Mouse (Mus musculus) heart, embryonic 16.5 days (tissue): ENCODE data around the gene Dgkh. TPM values are rescaled to one million over a fixed set of nuclear protein-coding genes. Genes with fewer than 3 reads are reported as not detected.
A peak's percentile ranks its signal among the peaks of the same experiment; 100 is the strongest.
"Not testable (repeated sequence)": the region's sequence is repeated elsewhere in the genome, so short reads cannot be mapped to it uniquely, and the experiment has no call there.

Experiments
- ATAC-seq: fragments of 200-750 bp; cut with Nextera tagmentation; replicated peaks from 2 replicates; pipeline ENCODE4 v1.8.0; 2017; ENCODE audit warnings: moderate number of reproducible peaks; ENCODE audit not compliant: insufficient read depth, low FRiP score; ENCODE audit errors: extremely low read depth
- H3K27ac ChIP-seq: fragments of 300-500 bp; sonication (generic); 2 replicates; pipeline ENCODE4 v1.5.1; 2014; ENCODE audit warnings: mild to moderate bottlenecking, low read length, control low read depth, moderate library complexity
- H3K27me3 ChIP-seq: fragments of 300-500 bp; sonication (generic); 2 replicates; pipeline ENCODE4 v1.6.1; 2014; ENCODE audit warnings: low read length, mixed read lengths; ENCODE audit not compliant: control insufficient read depth, insufficient read depth
- H3K36me3 ChIP-seq: fragments of 300-500 bp; sonication (generic); 2 replicates; pipeline ENCODE4 v1.6.1; 2014; ENCODE audit not compliant: control insufficient read depth, insufficient read depth
- H3K4me1 ChIP-seq: fragments of 300-500 bp; sonication (generic); 2 replicates; pipeline ENCODE4 v1.6.1; 2014; ENCODE audit warnings: low read length, mixed read lengths; ENCODE audit not compliant: control insufficient read depth, insufficient read depth
- H3K4me2 ChIP-seq: fragments of 300-500 bp; sonication (generic); 2 replicates; pipeline ENCODE4 v1.6.1; 2014; ENCODE audit warnings: low read depth, mild to moderate bottlenecking, control low read depth, low read length
- H3K4me3 ChIP-seq: fragments of 300-500 bp; sonication (generic); 2 replicates; pipeline ENCODE4 v1.5.1; 2014; ENCODE audit warnings: mild to moderate bottlenecking, control low read depth, low read length
- H3K9ac ChIP-seq: fragments of 300-500 bp; sonication (generic); 2 replicates; pipeline ENCODE4 v1.6.1; 2014; ENCODE audit warnings: low read length, control low read depth
- H3K9me3 ChIP-seq: fragments of 300-500 bp; sonication (generic); replicated peaks from 2 replicates; pipeline ENCODE4 v1.6.1; 2016; ENCODE audit warnings: low read length; ENCODE audit not compliant: control insufficient read depth
- WGBS: fragments of 180-500 bp; shearing (Covaris S2); extraction: QIAGEN DNeasy Blood & Tissue Kit; methylation state at CpG from one replicate; pipeline ENCODE4 v1.1.7; 2014; 5-methylcytosine and 5-hydroxymethylcytosine counted together
- polyA plus RNA-seq: library from polyadenylated mRNA; unstranded; fragments of >200 nt; fragmentation: Nextera tagmentation; extraction: Ambion mirVana; gene quantifications from 2 replicates; pipeline ENCODE4 v1.2.1, GENCODE M21; 2015

Dgkh gene
- polyA plus RNA-seq, 1 experiment from 2014 or later = 1.1 TPM

DNA sequence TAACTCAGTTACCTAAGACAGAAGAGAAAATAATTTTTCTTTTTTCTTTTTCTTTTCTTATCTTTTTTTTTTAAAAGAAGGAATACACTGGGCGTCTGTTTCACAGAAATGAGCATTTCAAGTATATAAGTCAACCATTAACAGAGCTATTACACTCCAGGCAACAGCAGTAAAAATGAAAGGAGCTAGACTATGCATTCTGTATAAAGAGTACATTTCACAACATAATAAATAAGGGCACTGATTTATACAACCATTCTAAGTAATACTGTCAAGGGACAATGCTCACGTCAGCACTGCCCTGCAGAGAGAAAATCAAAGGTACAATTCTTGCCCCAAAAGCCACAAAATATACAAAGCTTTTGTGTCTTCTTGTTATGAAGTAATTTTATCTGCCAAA, 168.3 kb downstream of the Dgkh start:
- H3K27ac ChIP-seq = no peak overlapping the region
- H3K9ac ChIP-seq = no peak overlapping the region
- H3K4me3 ChIP-seq = no peak overlapping the region
- H3K4me1 ChIP-seq = peaks cover 2% of the 10 kb centered on the region; the same call in 1 of the 2 replicates
- no peak overlapping the region for H3K4me2 ChIP-seq
- H3K36me3 ChIP-seq = no peaks in the 10 kb centered on the region
- 79% methylated on average over 2 of the region's 2 CpGs for WGBS
- ATAC-seq = no peak
- H3K9me3 ChIP-seq = no peaks in the 10 kb centered on the region
- no peaks in the 10 kb centered on the region for H3K27me3 ChIP-seq

DNA sequence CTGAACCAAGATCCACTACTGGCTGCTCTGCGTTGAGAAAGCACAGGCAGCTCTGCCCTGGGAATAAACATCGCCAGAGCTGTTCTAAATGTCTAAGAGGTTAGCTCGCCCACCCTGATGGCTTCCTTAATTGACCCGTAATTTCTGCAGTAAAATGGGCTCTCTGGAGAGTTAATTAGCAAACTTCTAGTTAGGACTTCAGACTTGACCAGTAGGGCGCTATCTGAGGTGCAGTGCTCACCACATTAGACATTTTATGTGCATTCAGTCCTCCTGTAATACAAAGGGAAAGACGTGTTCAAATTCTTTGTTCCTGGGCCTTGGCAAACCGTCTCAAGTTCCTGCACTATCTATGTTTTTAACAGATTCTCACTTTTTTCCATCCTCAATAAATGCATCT, 169.4 kb downstream of the Dgkh start:
- Histone ChIP-seq H3K36me3 (no peaks in the 10 kb centered on the region), H3K9me3 (no peaks in the 10 kb centered on the region), H3K4me2 (no peak overlapping the region), H3K4me3 (no peak overlapping the region), H3K27ac (no peak overlapping the region), H3K27me3 (no peaks in the 10 kb centered on the region), H3K9ac (no peak overlapping the region), H3K4me1 (no peaks in the 10 kb centered on the region)
- 86% methylated on average over 7 of the region's 7 CpGs for WGBS
- no peak for ATAC-seq

DNA sequence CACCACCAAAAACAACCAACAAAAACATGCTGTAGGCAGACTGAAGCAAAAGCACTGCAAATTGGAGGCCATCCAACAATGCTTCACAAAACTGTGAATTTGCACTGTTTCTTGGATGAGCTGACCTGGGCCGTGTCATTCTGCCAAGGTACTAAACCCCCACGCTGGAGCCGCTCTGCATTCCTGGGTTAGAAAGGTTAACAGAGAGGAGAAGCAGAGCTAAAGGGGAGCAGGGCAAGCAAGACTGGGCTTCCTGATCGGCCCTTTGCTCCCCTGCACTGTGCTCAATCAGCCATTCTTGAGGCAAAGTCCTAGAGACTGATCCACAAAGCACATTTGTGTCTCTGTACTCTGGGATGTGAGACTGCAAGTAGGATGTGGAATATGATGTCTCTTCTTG, 170.5 kb downstream of the Dgkh start:
- 62% methylated on average over 4 of the region's 4 CpGs for WGBS
- no peak overlapping the region for H3K9ac ChIP-seq
- no peak for ATAC-seq
- no peaks in the 10 kb centered on the region for H3K36me3 ChIP-seq
- H3K27me3 ChIP-seq = no peaks in the 10 kb centered on the region
- H3K27ac ChIP-seq = no peak overlapping the region
- H3K9me3 ChIP-seq = no peaks in the 10 kb centered on the region
- no peak overlapping the region for H3K4me2 ChIP-seq
- H3K4me1 ChIP-seq = no peaks in the 10 kb centered on the region
- H3K4me3 ChIP-seq = no peak overlapping the region

DNA sequence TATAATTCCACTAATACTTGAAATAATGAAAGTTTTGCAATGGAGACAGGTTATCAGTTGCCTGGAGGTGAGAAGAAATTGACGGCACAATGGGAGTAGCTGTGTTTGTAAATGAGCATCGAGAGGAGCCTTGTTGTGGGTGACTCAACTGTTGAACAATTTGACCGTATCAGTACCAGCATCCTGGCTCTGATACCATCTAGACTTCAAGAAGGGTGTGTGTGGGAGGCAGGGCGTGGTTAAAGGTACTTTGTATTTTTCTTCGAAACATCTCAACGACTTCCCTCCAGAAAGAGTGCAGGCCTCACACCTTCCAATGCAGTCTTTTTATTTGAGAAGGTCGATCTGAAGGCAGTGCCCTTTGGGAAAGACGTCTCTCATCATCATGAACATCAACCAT, 173.5 kb downstream of the Dgkh start:
- Histone ChIP-seq H3K9ac (no peak overlapping the region), H3K4me1 (no peaks in the 10 kb centered on the region), H3K9me3 (no peaks in the 10 kb centered on the region), H3K4me2 (no peak overlapping the region), H3K36me3 (no peaks in the 10 kb centered on the region), H3K27me3 (no peaks in the 10 kb centered on the region), H3K27ac (no peak overlapping the region), H3K4me3 (no peak overlapping the region)
- ATAC-seq = no peak
- WGBS = 79% methylated on average over 8 of the region's 8 CpGs

DNA sequence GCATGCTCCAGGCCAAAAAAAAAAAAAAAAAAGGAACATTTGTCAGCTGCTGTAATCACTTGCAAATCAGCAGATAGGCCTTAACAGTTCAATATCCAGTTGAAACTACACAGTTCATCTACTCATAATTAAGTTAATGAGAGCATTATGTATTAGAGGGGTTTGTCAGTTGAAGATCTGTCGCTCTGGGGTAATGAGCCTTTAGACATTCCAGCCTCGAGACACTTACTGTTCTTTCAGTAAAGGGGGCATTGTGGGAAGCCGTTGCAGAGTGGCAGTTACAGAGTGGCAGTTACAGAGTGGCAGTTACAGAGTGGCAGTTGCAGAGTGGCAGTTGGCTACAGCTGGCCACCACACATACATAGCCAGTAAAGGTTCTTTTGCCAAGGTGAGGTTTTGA, 177.7 kb downstream of the Dgkh start:
- not testable (repeated sequence) for H3K4me2 ChIP-seq, H3K36me3 ChIP-seq, H3K27me3 ChIP-seq, H3K9ac ChIP-seq, H3K9me3 ChIP-seq, H3K27ac ChIP-seq, H3K4me3 ChIP-seq, ATAC-seq, H3K4me1 ChIP-seq
- WGBS = 77% methylated on average over 3 of the region's 3 CpGs

DNA sequence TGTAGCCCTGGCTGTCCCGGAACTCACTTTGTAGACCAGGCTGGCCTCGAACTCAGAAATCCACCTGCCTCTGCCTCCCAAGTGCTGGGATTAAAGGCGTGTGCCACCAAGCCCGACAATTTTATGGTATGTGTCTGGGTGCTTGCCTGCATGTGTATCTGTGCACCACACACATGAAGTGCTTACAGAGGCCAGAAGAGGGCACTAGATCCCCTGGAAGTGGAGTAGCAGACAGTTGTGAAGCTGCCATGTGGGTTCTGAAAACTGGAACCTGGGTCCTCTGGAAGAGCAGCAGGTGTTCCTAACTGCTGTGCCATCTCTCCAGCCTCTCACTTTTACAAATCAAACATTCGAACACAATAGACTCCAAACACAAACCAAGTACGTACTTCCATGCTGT, 178.9 kb downstream of the Dgkh start:
- H3K27me3 ChIP-seq = no peaks in the 10 kb centered on the region
- no peak overlapping the region for H3K4me2 ChIP-seq
- H3K27ac ChIP-seq = no peak overlapping the region
- no peak for ATAC-seq
- H3K4me1 ChIP-seq = peaks cover 8% of the 10 kb centered on the region
- H3K9me3 ChIP-seq = no peaks in the 10 kb centered on the region
- no peak overlapping the region for H3K9ac ChIP-seq
- 93% methylated on average over 6 of the region's 6 CpGs for WGBS
- H3K36me3 ChIP-seq = no peaks in the 10 kb centered on the region
- no peak overlapping the region for H3K4me3 ChIP-seq

DNA sequence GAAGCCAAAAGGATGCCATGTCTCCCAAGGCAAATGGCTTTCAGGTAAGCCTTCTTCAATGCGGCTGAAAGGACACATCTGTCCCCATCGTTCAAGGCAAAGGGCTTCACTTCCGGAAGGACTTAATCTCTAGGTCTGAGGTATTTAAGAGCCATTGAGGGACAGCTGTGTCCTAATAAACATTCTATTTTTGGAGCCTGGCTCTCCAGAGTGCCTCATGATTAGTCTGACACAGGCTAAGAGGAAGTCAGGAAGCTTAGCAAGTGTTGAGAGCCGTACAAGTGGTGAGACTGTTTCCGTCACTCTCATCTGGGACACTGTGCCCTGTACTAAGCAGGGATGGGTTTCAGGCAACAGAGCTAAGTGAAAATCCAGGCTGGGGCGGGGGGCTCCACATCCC, 183.8 kb downstream of the Dgkh start:
- H3K4me1 ChIP-seq = peaks cover 17% of the 10 kb centered on the region
- no peak overlapping the region for H3K4me3 ChIP-seq
- peak overlapping the region; percentile 40 for H3K4me2 ChIP-seq
- H3K9me3 ChIP-seq = no peaks in the 10 kb centered on the region
- H3K9ac ChIP-seq = 0 out of 2 replicates have a peak overlapping the region, but pooled peaks have one; percentile 28
- H3K36me3 ChIP-seq = no peaks in the 10 kb centered on the region
- ATAC-seq = peak; percentile 98
- peak overlapping the region; percentile 89 for H3K27ac ChIP-seq
- H3K27me3 ChIP-seq = no peaks in the 10 kb centered on the region
- WGBS = 21% methylated on average over 6 of the region's 6 CpGs

DNA sequence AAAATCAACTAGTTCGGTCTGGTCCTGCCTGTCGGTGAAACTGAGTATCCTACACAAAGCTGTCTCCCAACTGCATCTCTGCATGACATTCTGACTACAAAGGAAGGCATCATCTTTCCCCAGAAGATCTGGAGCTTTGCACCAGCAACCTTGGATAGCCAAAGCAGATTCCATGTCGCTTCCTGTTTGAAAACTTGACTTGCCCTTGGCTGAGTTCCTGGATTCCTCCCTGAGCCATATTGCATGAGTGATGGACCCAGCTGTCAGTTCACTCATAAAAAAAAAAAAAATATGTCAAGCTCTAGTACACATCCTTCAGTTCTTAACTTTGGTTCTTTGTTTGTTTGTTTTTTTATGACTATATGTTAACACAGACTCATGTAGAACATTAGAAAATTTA, 191.3 kb downstream of the Dgkh start:
- Histone ChIP-seq H3K9me3 (no peaks in the 10 kb centered on the region), H3K27ac (no peak overlapping the region)
- 63% methylated on average over 3 of the region's 3 CpGs for WGBS

DNA sequence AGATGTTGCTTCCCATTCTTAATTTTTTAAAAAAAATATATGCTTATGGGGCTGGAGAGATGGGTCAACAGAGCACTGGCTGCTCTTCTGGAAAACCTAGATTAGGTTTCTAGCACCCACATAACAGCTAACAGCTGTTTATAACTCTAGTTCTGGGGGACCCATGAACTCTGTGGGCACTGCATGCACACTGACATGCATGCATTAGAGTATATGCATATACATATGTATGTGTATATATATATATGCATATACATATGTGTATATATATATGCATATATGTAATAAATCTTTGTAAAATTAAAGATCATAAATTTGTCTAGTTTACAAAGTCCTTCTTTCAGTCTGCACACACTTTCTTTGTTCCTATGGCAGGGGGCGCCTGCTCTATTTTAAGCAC, 192.8 kb downstream of the Dgkh start:
- 85% methylated on average over 1 of the region's 1 CpGs for WGBS
- Histone ChIP-seq H3K4me3 (no peak overlapping the region), H3K9me3 (no peaks in the 10 kb centered on the region), H3K9ac (no peak overlapping the region), H3K27me3 (no peaks in the 10 kb centered on the region), H3K4me2 (no peak overlapping the region), H3K4me1 (peaks cover 18% of the 10 kb centered on the region), H3K36me3 (no peaks in the 10 kb centered on the region), H3K27ac (no peak overlapping the region)
- ATAC-seq = no peak

More for the DNA sequence above, 191.3 kb downstream of the Dgkh start:
- Histone ChIP-seq H3K4me2 (no peak overlapping the region), H3K9ac (no peak overlapping the region), H3K36me3 (no peaks in the 10 kb centered on the region), H3K27me3 (no peaks in the 10 kb centered on the region), H3K4me1 (peaks cover 11% of the 10 kb centered on the region), H3K4me3 (no peak overlapping the region)
- no peak for ATAC-seq
